Mouse (Mus musculus): ENCODE results near the gene Ttc36. TPM values are rescaled to one million over a fixed set of nuclear protein-coding genes. Genes with fewer than 3 reads are reported as not detected.

The Ttc36 gene
- polyA plus RNA-seq (2015; fragmentation: Nextera tagmentation; extraction: Ambion mirVana), result 87.3 and 99.8 TPM in 2 replicates

GRCm38 (mm10) chr9:44802808-44803450 is at the start of gene Ttc36:
Gene Ttc36 (minus strand): TSS chr9:44803072.
- no peaks in the 10 kb centered on the region for H3K9me3 ChIP-seq (replicated peaks)
- ATAC-seq (replicated peaks; ENCODE audit: low FRiP score), result peak; percentile 81
- H3K27me3 ChIP-seq, result peaks cover 6% of the 10 kb centered on the region
- H3K4me3 ChIP-seq (replicated peaks), result 0 out of 2 replicates have a peak within 1 kb of the TSS, but pooled peaks have one; percentile 6
- WGBS, result 45% methylated on average over 4 of the region's 4 CpGs
- 0 out of 2 replicates have a peak within 1 kb of the TSS, but pooled peaks have one; percentile 12 for H3K9ac ChIP-seq
- peaks cover 33% of the 10 kb centered on the region for H3K36me3 ChIP-seq
- peak within 1 kb of the TSS; percentile 88 for H3K27ac ChIP-seq
- peak within 1 kb of the TSS; percentile 14 for H3K4me2 ChIP-seq
- peaks cover 41% of the 10 kb centered on the region for H3K4me1 ChIP-seq

GRCm38 (mm10) chr9:44847446-44847845 is 44.6 kb upstream of the Ttc36 start:
- Histone ChIP-seq H3K4me2 (no peak overlapping the region), H3K27ac (no peak overlapping the region), H3K9ac (no peak overlapping the region), H3K9me3 (replicated peaks) (no peaks in the 10 kb centered on the region), H3K4me1 (no peaks in the 10 kb centered on the region), H3K4me3 (replicated peaks) (no peak overlapping the region), H3K36me3 (peaks cover 91% of the 10 kb centered on the region), H3K27me3 (no peaks in the 10 kb centered on the region)
- 84% methylated on average over 6 of the region's 6 CpGs for WGBS
- ATAC-seq (replicated peaks; ENCODE audit: low FRiP score), result no peak

GRCm38 (mm10) chr9:44841241-44841640 is 38.4 kb upstream of the Ttc36 start:
- no peak for ATAC-seq (replicated peaks; ENCODE audit: low FRiP score)
- Histone ChIP-seq H3K4me1 (no peaks in the 10 kb centered on the region), H3K9me3 (replicated peaks) (no peaks in the 10 kb centered on the region), H3K4me3 (replicated peaks) (no peak overlapping the region), H3K9ac (no peak overlapping the region), H3K4me2 (no peak overlapping the region), H3K27me3 (no peaks in the 10 kb centered on the region), H3K36me3 (peaks cover 95% of the 10 kb centered on the region), H3K27ac (no peak overlapping the region)
- 89% methylated on average over 10 of the region's 10 CpGs for WGBS

GRCm38 (mm10) chr9:44836439-44836838 is 33.6 kb upstream of the Ttc36 start:
- 59% methylated on average over 7 of the region's 7 CpGs for WGBS
- Histone ChIP-seq H3K27ac (no peak overlapping the region), H3K9ac (no peak overlapping the region), H3K4me3 (replicated peaks) (no peak overlapping the region), H3K9me3 (replicated peaks) (no peaks in the 10 kb centered on the region), H3K4me1 (no peaks in the 10 kb centered on the region), H3K36me3 (peaks cover 95% of the 10 kb centered on the region), H3K4me2 (no peak overlapping the region), H3K27me3 (no peaks in the 10 kb centered on the region)
- no peak for ATAC-seq (replicated peaks; ENCODE audit: low FRiP score)

DNA sequence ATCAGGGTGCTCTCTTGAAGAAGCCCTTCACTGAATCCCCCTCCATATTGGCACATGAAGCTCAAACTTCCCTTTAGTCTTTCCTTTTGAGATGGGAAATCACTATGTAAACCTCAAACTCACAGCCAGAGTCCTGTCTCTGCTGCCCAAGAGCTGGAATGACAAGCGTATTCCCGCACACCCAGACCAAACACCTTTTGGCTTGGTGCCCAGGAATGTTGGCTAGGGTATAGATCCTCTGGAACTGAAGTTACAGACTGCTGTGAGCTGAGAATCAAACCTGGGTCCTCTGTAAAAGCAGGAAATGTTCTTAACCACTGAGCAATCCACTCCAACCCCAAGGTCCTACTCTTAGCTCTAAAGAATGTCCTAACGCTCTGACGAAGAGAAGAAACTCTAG is 29.5 kb upstream of the Ttc36 start:
- ATAC-seq (replicated peaks; ENCODE audit: low FRiP score), result no peak
- Histone ChIP-seq H3K9me3 (replicated peaks) (no peaks in the 10 kb centered on the region), H3K9ac (no peak overlapping the region), H3K36me3 (peaks cover 96% of the 10 kb centered on the region), H3K4me3 (replicated peaks) (no peak overlapping the region), H3K27ac (no peak overlapping the region), H3K27me3 (no peaks in the 10 kb centered on the region), H3K4me1 (no peaks in the 10 kb centered on the region), H3K4me2 (no peak overlapping the region)
- 86% methylated on average over 4 of the region's 4 CpGs for WGBS

- no peak overlapping the region for H3K27ac ChIP-seq
- H3K4me1 ChIP-seq, result no peaks in the 10 kb centered on the region
- H3K9ac ChIP-seq, result no peak overlapping the region
- peaks cover 98% of the 10 kb centered on the region for H3K36me3 ChIP-seq
- H3K4me3 ChIP-seq (replicated peaks), result no peak overlapping the region
- no peaks in the 10 kb centered on the region for H3K9me3 ChIP-seq (replicated peaks)
- WGBS, result 85% methylated on average over 2 of the region's 2 CpGs
- no peaks in the 10 kb centered on the region for H3K27me3 ChIP-seq
- H3K4me2 ChIP-seq, result no peak overlapping the region
- no peak for ATAC-seq (replicated peaks; ENCODE audit: low FRiP score)
Measured at GRCm38 (mm10) chr9:44830506-44830905, 27.6 kb upstream of the Ttc36 start.

DNA sequence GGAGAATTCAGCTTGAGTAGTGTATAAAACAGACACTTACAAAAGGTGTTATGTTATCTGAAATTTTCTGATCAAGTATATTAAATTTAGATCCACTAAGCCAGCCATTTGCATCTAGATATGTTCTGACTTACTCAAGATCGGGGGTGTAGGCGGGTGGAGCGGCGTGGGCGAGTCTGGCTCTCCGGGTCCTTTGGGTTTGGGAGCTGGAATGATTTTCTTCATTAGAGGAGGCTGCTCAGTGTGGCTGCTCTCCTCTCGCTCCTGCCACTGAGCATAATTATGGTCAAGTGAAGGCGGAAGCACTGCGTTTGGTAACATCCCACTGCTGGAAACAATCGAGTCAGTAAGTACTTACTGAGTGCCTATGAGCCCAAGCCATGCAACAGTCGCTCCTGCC is 26.1 kb upstream of the Ttc36 start:
- Histone ChIP-seq H3K9ac (no peak overlapping the region), H3K36me3 (peaks cover 98% of the 10 kb centered on the region), H3K27ac (no peak overlapping the region), H3K27me3 (no peaks in the 10 kb centered on the region), H3K4me1 (no peaks in the 10 kb centered on the region), H3K4me2 (no peak overlapping the region), H3K4me3 (replicated peaks) (no peak overlapping the region), H3K9me3 (replicated peaks) (no peaks in the 10 kb centered on the region)
- 95% methylated on average over 11 of the region's 11 CpGs for WGBS
- no peak for ATAC-seq (replicated peaks; ENCODE audit: low FRiP score)

- Histone ChIP-seq H3K27me3 (no peaks in the 10 kb centered on the region), H3K27ac (no peak overlapping the region), H3K4me3 (replicated peaks) (no peak overlapping the region), H3K36me3 (peaks cover 98% of the 10 kb centered on the region), H3K9ac (no peak overlapping the region), H3K4me2 (no peak overlapping the region), H3K4me1 (no peaks in the 10 kb centered on the region), H3K9me3 (replicated peaks) (no peaks in the 10 kb centered on the region)
- no peak for ATAC-seq (replicated peaks; ENCODE audit: low FRiP score)
- WGBS, result 82% methylated on average over 7 of the region's 7 CpGs
Measured at GRCm38 (mm10) chr9:44826660-44827059, 23.8 kb upstream of the Ttc36 start.

DNA sequence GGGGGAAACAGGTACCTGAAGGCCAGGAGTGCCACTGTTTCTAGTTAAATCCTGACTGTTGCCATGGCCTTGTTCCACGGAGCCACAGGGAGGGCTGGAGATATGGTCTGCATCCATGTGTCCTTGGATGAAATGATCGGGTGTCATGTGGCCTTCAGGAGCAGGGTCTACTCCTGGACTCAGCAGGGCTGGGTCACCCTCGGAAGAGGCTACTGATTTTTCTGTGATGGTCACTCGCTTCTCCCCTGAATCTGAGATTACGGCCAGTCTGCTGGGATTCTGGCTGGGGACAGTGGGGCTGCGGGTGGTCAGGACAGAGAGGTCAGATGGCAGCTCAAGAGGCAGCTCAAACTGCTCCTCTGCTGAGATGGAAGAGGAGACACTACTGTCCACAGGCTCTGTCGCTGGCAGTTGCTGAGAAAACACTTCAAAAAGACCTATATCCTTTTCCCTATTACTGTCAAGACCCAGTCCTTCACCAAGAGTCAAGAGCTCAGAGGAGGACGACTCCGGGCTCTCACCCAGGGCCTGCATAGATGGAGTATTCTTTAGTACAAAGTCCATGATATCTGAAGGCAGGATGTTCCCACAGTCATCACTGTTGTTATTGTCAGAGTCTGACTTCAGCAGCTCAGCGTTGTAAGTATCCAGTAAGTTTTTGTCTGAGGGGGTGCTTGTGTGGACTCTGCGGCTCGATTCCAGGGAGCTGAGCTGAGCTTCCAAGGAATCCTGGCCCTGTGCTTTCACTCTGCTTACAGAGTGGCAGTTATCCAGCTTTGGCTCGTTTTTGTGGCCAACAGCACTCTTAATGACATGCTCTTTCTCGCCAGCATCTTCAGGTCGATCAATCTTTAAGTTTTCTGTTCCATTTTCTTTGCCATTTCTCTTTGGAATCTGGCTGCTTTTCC is 17.3 kb upstream of the Ttc36 start:
- ATAC-seq (replicated peaks; ENCODE audit: low FRiP score), result no peak
- Histone ChIP-seq H3K9me3 (replicated peaks) (no peaks in the 10 kb centered on the region), H3K9ac (no peak overlapping the region), H3K4me1 (no peaks in the 10 kb centered on the region), H3K27ac (no peak overlapping the region), H3K36me3 (peaks cover 100% of the 10 kb centered on the region), H3K4me2 (no peak overlapping the region), H3K4me3 (replicated peaks) (no peak overlapping the region), H3K27me3 (no peaks in the 10 kb centered on the region)
- WGBS, result 91% methylated on average over 15 of the region's 15 CpGs

GRCm38 (mm10) chr9:44817522-44817921 is 14.7 kb upstream of the Ttc36 start:
- Histone ChIP-seq H3K9ac (no peak overlapping the region), H3K27me3 (no peaks in the 10 kb centered on the region), H3K4me2 (no peak overlapping the region), H3K27ac (no peak overlapping the region), H3K4me1 (no peaks in the 10 kb centered on the region), H3K4me3 (replicated peaks) (no peak overlapping the region), H3K9me3 (replicated peaks) (no peaks in the 10 kb centered on the region), H3K36me3 (peaks cover 100% of the 10 kb centered on the region)
- WGBS, result 85% methylated on average over 5 of the region's 5 CpGs
- no peak for ATAC-seq (replicated peaks; ENCODE audit: low FRiP score)

DNA sequence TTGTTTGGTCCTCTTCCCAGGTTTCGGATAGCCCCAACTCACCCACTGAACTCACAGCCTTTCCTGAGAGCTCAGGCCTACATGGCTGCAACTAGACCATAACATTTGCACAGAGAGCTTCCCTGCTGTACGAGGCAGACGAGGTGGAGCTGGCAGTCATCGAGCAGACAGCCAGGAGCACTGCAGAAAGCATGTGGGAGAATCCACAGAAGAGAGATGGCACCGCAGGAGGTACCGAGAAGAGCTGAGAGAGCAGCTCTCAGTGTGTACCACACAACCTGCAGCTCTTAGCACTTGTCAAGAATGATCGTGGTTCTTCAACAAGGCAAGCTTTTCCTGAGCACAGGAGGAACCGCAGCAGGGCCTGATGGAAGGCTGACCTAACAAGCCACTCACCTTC is 11.3 kb upstream of the Ttc36 start:
- no peak overlapping the region for H3K4me3 ChIP-seq (replicated peaks)
- no peaks in the 10 kb centered on the region for H3K9me3 ChIP-seq (replicated peaks)
- peaks cover 99% of the 10 kb centered on the region for H3K36me3 ChIP-seq
- no peak for ATAC-seq (replicated peaks; ENCODE audit: low FRiP score)
- H3K27ac ChIP-seq, result no peak overlapping the region
- H3K9ac ChIP-seq, result no peak overlapping the region
- H3K27me3 ChIP-seq, result no peaks in the 10 kb centered on the region
- H3K4me2 ChIP-seq, result no peak overlapping the region
- WGBS, result 95% methylated on average over 8 of the region's 8 CpGs
- H3K4me1 ChIP-seq, result no peaks in the 10 kb centered on the region

GRCm38 (mm10) chr9:44810316-44810715 is 7.4 kb upstream of the Ttc36 start:
- Histone ChIP-seq H3K9me3 (replicated peaks) (no peaks in the 10 kb centered on the region), H3K36me3 (peaks cover 98% of the 10 kb centered on the region), H3K9ac (no peak overlapping the region), H3K4me3 (replicated peaks) (no peak overlapping the region), H3K4me1 (no peaks in the 10 kb centered on the region), H3K27me3 (no peaks in the 10 kb centered on the region), H3K4me2 (no peak overlapping the region), H3K27ac (no peak overlapping the region)
- WGBS, result 57% methylated on average over 10 of the region's 10 CpGs
- ATAC-seq (replicated peaks; ENCODE audit: low FRiP score), result no peak
